Mouse (Mus musculus) T-helper 17 cell (primary cell): ENCODE results near the gene Hrasls5.

Experiments
- in situ Hi-C, 2 experiments: fragments of 300-600 bp; cut with MboI, MseI; formaldehyde crosslinking; loops; 1 replicate in 1 of 2; 2 replicates in 1 of 2; pipeline ENCODE4 v1.15.1; 2025; ENCODE audit warnings: high pct_unique_total_duplicates in 2 of 2

The Hrasls5 gene

DNA sequence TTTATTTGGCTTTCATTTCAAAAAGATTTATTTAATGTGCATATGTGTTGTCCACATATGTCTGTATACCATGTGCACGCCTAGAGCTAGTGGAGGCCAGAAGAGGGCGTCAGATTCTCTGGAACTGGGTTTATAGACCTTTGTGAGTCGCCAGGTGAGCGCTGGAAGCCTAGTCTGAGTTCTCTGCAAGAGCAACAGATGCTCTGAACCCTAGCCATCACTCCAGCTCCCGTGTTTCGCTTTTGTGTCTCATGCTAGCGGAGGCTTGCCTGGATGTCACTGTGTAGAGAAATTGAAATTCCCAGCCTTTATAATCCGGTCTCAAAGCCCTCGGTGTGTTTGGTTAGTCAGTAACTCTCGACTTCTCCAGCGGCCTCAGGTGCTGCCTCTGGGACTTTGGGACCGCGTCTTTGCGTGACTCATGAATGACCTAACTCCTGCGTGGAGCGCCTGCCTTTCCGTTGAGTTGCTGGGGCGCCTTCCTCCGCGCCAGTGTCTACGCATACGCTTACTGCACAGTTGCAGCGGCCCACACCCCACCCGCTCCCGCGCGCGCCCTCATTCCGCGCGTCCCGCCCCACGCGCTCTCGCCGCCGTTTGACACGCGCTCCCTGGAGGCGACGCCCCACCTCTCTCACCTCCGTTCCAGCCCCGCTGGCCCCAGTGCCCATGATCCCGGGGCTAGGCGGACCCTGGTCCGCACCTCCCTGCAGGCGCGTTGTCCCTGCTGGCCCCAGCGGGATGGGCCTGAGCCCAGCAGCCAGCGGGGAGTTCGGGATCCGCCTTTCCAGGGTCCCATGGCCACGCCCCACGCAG lies at the start of gene Hrasls5:
Hrasls5 (plus strand) TSS at position 600 of the 816 bp plus-strand sequence.
- in situ Hi-C loops: loop anchor here in 1 of 2 experiments (5.0 kb wide), 1 partner anchor 85 kb away; no protein-coding TSS in a partner anchor

DNA sequence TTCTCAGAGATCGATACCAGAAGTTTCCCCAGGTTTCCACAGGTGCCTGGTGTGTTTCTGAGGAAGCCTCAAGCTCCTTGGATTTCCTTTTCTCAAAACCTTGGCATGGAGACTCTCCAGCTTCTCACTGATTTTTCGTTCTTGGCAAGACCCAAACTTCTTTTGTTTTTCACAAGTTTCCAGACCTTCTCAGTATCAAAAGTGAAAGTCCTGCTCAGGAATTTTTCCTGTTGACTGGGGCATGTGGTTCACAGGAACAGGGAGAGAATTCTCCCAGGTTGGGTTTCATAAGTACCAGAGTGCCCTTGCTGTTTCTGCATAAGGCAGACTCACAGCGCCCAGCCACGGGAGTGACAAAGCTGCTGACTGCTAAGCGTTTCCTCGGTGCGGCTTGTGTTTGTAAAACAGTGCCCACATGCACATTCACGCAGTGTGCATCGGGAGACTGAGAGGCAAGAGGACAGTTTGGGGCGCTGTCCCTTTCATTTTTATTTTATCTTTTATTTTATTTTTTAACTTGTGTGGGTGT lies 49.7 kb upstream of the Hrasls5 start:
- in situ Hi-C loops: loop anchor here in 1 of 2 experiments (5.0 kb wide), 1 partner anchor 1315 kb away; no protein-coding TSS in a partner anchor

GRCm38 (mm10) chr19:7563676-7564075 lies 48.7 kb upstream of the Hrasls5 start:
- in situ Hi-C loops: loop anchor here in 1 of 2 experiments (5.0 kb wide), 1 partner anchor 1314 kb away; no protein-coding TSS in a partner anchor

DNA sequence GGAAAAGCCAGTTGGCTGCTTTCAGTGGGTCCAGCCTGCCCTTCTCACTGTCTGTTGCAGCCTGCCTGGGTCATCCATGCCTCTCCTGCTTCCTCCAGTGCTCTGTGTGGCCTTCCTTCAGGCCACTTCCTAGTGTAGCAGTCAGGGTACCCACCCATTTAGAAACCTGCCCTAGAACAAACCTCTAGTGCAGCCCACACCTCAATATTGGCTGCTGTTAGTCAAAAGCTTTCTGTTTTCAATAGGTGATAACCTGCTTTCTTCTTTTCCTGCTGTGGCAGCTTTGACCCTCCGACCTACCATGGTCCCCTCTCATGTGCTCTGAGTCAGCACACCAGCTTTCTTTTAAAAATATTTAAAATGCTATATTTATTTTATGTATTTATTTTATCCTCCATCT lies 47.9 kb upstream of the Hrasls5 start:
- in situ Hi-C loops: loop anchor here in 1 of 2 experiments (5.0 kb wide), 1 partner anchor 1313 kb away; no protein-coding TSS in a partner anchor

DNA sequence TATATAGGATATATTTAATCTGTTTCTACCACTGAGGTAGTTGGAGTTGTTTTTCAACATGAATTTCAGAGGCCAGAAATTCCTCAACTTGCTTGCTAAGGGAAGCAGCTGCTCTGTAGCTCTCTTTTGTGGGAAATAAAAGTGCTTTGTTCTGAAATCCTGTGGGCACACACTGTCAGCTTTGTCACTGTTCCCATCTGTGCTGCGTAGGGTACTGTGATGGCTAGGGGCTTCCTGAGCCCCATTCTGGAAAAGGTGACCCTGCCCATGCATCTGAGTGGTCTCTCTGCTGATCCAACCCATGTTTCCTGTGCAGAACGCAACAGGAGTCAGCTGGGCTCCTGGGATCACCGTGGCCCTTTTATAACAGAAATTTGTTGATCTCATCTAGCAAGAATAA lies 45.5 kb upstream of the Hrasls5 start:
- in situ Hi-C loops: no loop called here

DNA sequence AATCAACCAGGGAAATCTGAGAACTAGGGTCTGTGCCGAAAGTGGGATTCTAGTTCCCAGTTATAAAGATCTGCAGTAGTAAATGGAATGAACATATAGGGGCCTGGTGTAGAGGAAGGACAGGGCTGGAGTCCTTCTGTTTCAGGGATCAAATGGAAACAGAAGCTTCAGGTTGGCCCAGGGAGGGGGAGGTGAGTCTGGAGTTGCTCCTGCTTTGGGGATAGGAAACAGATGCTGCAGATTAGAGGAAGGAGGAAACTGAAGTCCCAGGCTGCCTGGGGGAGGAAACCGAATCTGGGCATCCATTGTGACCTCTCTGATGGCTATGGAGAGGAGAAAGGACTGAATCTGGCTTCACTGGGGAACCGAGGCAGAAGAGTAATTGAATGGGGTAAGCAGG lies 44.0 kb upstream of the Hrasls5 start:
- in situ Hi-C loops: no loop called here

DNA sequence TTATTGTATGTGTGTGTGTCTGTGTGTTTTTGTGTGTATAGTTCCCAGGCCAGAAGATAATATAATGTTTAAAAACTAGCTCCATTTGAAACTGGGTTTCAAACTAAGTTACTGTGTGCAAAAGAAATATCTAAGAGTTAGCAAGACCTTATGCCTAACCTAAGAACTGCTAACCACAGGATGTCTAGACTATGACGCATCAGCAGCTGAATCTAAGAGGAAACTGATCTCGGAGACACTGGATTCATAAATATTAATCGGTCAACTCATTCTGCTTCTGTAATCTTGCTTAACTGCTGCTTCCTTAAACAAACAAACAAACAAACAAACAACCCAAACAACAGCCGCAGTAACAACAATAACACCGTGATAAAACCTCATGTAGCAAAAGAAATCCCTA lies 42.7 kb upstream of the Hrasls5 start:
- in situ Hi-C loops: loop anchor here in 1 of 2 experiments (10.0 kb wide), 1 partner anchor 1245 kb away; the partner anchor contains the start of gene Ttc9c

GRCm38 (mm10) chr19:7576180-7576579 lies 36.2 kb upstream of the Hrasls5 start:
- in situ Hi-C loops: loop anchor here in 1 of 2 experiments (10.0 kb wide), 1 partner anchor 1239 kb away; the partner anchor contains the start of gene Ttc9c

- in situ Hi-C loops: loop anchor here in 1 of 2 experiments (10.0 kb wide), 1 partner anchor 1237 kb away; the partner anchor contains the start of gene Ttc9c
Observed at GRCm38 (mm10) chr19:7577710-7578109, 34.6 kb upstream of the Hrasls5 start.

- in situ Hi-C loops: no loop called here
Observed at GRCm38 (mm10) chr19:7581042-7581441, 31.3 kb upstream of the Hrasls5 start.

- in situ Hi-C loops: no loop called here
Observed at GRCm38 (mm10) chr19:7583101-7583500, 29.2 kb upstream of the Hrasls5 start.

GRCm38 (mm10) chr19:7583599-7583998 lies 28.7 kb upstream of the Hrasls5 start:
- in situ Hi-C loops: no loop called here

DNA sequence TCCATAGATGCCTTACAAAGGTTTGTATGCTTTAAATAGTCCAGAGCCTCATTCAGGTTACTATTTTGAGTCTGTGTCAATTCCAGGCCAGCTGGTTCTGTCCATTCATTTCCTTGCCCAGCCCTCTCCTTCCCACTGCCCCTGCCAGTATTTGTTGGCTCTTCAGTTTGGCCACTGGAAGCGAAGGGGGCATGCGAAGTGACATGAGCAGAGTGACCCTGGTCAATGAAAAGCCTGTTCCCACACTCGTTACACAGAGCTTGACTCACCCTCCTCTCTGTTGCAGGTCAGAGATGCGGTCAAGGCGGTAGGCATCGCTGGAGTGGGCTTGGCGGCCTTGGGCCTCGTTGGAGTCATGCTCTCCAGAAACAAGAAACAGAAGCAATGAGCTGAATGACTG lies 27.1 kb upstream of the Hrasls5 start:
- in situ Hi-C loops: no loop called here

DNA sequence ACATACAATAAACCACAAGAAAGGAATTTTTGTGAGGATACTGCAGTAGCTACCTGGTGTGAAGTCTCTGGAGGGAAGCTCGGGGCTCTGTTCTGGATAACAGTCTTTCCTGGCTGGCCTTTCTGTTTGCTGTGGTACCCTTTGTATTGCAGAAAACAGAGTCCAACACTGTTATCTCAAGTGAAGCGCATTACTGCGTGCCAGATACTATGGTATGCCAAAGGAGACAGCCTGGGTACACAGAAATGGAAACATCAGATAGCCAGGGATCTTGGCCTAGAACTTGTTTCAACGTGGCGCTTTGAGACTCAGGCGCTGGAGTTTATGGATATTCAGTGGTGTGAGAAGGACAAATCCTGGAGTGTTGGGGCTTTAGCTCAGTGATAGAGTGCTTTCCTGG lies 26.6 kb upstream of the Hrasls5 start:
- in situ Hi-C loops: no loop called here

- in situ Hi-C loops: no loop called here
Observed at GRCm38 (mm10) chr19:7590795-7591194, 21.5 kb upstream of the Hrasls5 start.

DNA sequence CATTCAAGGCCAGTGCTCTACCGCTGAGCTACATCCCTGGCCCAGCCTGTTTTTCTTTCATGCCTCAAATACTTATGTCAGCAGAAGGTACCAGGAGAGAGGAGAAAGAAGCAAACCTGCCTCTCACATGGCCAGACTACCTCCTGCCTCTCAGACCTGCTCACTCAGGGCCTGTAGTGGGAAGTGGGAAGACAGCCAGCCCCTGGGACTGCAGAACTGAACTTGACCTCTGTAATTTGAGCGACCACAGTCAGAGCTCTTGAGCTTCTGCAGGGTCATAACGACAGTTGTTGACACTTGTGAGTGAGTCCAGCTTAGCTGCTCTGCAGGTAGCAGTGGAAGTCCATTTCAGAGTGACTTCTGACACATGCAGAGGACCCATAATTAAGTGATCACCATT lies 20.3 kb upstream of the Hrasls5 start:
- in situ Hi-C loops: no loop called here

DNA sequence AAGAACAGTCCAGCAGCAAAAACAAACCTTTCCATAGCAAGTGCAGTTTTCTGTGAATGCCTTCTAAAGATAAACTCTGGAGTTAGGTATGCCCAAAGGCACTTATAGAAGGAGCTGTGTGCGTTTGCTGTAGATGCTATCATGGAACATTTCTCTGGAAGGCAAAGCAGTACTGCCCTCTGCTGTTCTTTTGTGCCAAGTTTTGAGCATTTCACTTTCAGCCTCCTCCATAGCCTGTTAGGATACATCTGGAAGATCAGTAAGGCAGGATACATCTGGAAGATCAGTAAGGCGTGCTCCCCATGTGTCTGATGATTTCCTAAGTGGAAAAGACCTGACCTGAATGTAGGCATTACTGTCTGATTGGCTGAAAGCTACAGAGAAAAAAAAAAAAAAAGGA lies 16.8 kb upstream of the Hrasls5 start:
- in situ Hi-C loops: loop anchor here in 1 of 2 experiments (5.0 kb wide), 1 partner anchor 63 kb away; no protein-coding TSS in a partner anchor

- in situ Hi-C loops: loop anchor here in 1 of 2 experiments (5.0 kb wide), 1 partner anchor 66 kb away; no protein-coding TSS in a partner anchor
Observed at GRCm38 (mm10) chr19:7598481-7598880, 13.9 kb upstream of the Hrasls5 start.

DNA sequence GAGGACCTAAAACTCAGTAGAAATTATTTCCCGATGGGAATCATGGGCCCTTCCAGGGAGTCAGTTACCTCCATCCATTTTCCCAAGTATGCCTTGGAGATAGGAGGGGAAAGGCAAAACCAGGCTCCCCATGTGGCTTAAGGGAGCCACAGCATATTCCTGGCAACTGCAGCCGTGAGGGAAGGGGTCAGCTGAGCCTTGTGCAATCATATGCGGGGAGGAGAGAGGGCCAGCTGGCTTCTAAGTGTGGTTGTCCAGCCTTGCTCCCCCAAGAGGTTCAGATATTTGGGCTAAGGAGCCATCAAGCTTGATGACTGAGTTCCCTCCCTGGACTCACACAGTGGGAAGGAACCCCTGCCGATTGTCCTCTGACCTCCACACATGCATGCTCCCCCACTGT lies 10.8 kb upstream of the Hrasls5 start:
- in situ Hi-C loops: loop anchor here (10.0 kb wide), 2 partner anchors 157 to 517 kb away; no protein-coding TSS in a partner anchor

DNA sequence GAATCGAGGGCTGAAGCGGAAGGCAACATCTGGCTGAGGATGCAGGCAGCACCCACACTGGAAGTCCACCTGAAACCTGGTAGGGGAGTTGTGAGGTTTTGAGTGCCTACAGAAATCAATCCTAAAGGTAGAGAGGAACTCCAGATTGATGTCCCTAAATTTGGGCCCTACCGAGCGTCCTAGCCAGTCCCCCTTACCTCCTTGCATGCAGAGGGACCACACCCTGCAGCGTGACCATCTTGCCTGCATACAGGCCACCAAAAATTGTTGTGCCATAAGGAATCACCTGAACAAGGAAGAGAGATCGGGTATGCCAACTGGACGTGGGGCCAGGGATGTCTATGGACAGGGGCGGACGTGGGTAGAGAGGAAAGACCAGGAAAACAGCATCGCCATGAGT lies 8.2 kb upstream of the Hrasls5 start:
- in situ Hi-C loops: loop anchor here (10.0 kb wide), 2 partner anchors 159 to 519 kb away; no protein-coding TSS in a partner anchor

GRCm38 (mm10) chr19:7605013-7605412 lies 7.3 kb upstream of the Hrasls5 start:
- in situ Hi-C loops: loop anchor here (10.0 kb wide), 2 partner anchors 160 to 520 kb away; no protein-coding TSS in a partner anchor
